Mouse (Mus musculus): ENCODE measurements around the gene Tex264. TPM values are rescaled to one million over a fixed set of nuclear protein-coding genes. Genes with fewer than 3 reads are reported as not detected.
"Not testable (repeated sequence)": the region's sequence is repeated elsewhere in the genome, so short reads cannot be mapped to it uniquely, and the experiment has no call there.

The Tex264 gene
- polyA plus RNA-seq, 1 experiment from 2014 or later, result 30.4 TPM

GRCm38 (mm10) chr9:106627796-106628195 lies 57.9 kb downstream of the Tex264 start:
- H3K36me3 ChIP-seq (replicated peaks); H3K4me3 ChIP-seq (replicated peaks); H3K27ac ChIP-seq; H3K4me1 ChIP-seq; H3K9me3 ChIP-seq; H3K27me3 ChIP-seq; H3K9ac ChIP-seq; ATAC-seq (ENCODE audit: low FRiP score); H3K4me2 ChIP-seq: not testable (repeated sequence)
- 33% methylated on average over 8 of the region's 8 CpGs for WGBS

- H3K4me1 ChIP-seq, result no peaks in the 10 kb centered on the region
- WGBS, result 92% methylated on average over 2 of the region's 2 CpGs
- no peaks in the 10 kb centered on the region for H3K27me3 ChIP-seq
- no peak within 1 kb of the TSS for H3K4me2 ChIP-seq
- ATAC-seq (ENCODE audit: low FRiP score), result no peak
- no peaks in the 10 kb centered on the region for H3K36me3 ChIP-seq (replicated peaks)
- H3K27ac ChIP-seq, result no peak within 1 kb of the TSS
- no peaks in the 10 kb centered on the region; the same call in 1 of the 2 replicates for H3K9me3 ChIP-seq
- H3K9ac ChIP-seq, result no peak within 1 kb of the TSS
- no peak within 1 kb of the TSS for H3K4me3 ChIP-seq (replicated peaks)
Measured at GRCm38 (mm10) chr9:106626282-106626681, 59.4 kb downstream of the Tex264 start, which contains the start of gene Iqcf6. Iqcf6 (plus strand) TSS chr9:106626582.

- H3K4me3 ChIP-seq (replicated peaks), result no peak overlapping the region
- no peak overlapping the region for H3K27ac ChIP-seq
- H3K36me3 ChIP-seq (replicated peaks), result no peaks in the 10 kb centered on the region
- H3K4me2 ChIP-seq, result no peak overlapping the region
- H3K27me3 ChIP-seq, result no peaks in the 10 kb centered on the region
- peaks cover 3% of the 10 kb centered on the region; the same call in 1 of the 2 replicates for H3K4me1 ChIP-seq
- H3K9ac ChIP-seq, result no peak overlapping the region
- H3K9me3 ChIP-seq, result peaks cover 3% of the 10 kb centered on the region; the same call in 1 of the 2 replicates
- ATAC-seq (ENCODE audit: low FRiP score), result no peak
- WGBS, result 94% methylated on average over 3 of the region's 3 CpGs
Measured at GRCm38 (mm10) chr9:106617496-106617895, 68.2 kb downstream of the Tex264 start.

- Histone ChIP-seq H3K27ac (no peak overlapping the region), H3K9me3 (0 out of 2 replicates have a peak, but pooled peaks cover 3% of the 10 kb centered on the region), H3K27me3 (no peaks in the 10 kb centered on the region), H3K4me2 (no peak overlapping the region), H3K4me1 (peaks cover 3% of the 10 kb centered on the region; the same call in 1 of the 2 replicates), H3K36me3 (replicated peaks) (no peaks in the 10 kb centered on the region), H3K4me3 (replicated peaks) (no peak overlapping the region), H3K9ac (no peak overlapping the region)
- no peak for ATAC-seq (ENCODE audit: low FRiP score)
- WGBS, result 90% methylated on average over 9 of the region's 9 CpGs
Measured at GRCm38 (mm10) chr9:106616306-106616705, 69.4 kb downstream of the Tex264 start.

GRCm38 (mm10) chr9:106614616-106615015 lies 71.1 kb downstream of the Tex264 start:
- Histone ChIP-seq H3K4me2 (no peak overlapping the region), H3K27me3 (no peaks in the 10 kb centered on the region), H3K9me3 (0 out of 2 replicates have a peak, but pooled peaks cover 3% of the 10 kb centered on the region), H3K27ac (no peak overlapping the region), H3K36me3 (replicated peaks) (no peaks in the 10 kb centered on the region), H3K9ac (no peak overlapping the region), H3K4me3 (replicated peaks) (no peak overlapping the region), H3K4me1 (peaks cover 3% of the 10 kb centered on the region; the same call in 1 of the 2 replicates)
- no peak for ATAC-seq (ENCODE audit: low FRiP score)
- WGBS, result 43% methylated on average over 3 of the region's 3 CpGs

- no peak overlapping the region for H3K4me2 ChIP-seq
- WGBS, result 64% methylated on average over 2 of the region's 2 CpGs
- no peak for ATAC-seq (ENCODE audit: low FRiP score)
- H3K27me3 ChIP-seq, result no peaks in the 10 kb centered on the region
- no peak overlapping the region for H3K4me3 ChIP-seq (replicated peaks)
- H3K27ac ChIP-seq, result no peak overlapping the region
- peaks cover 3% of the 10 kb centered on the region; the same call in 1 of the 2 replicates for H3K4me1 ChIP-seq
- H3K9me3 ChIP-seq, result no peaks in the 10 kb centered on the region
- no peak overlapping the region for H3K9ac ChIP-seq
- H3K36me3 ChIP-seq (replicated peaks), result no peaks in the 10 kb centered on the region
Measured at GRCm38 (mm10) chr9:106613951-106614350, 71.8 kb downstream of the Tex264 start.

GRCm38 (mm10) chr9:106610727-106611126 lies 75.0 kb downstream of the Tex264 start:
- Histone ChIP-seq H3K4me3 (replicated peaks) (no peak overlapping the region), H3K9ac (no peak overlapping the region), H3K4me2 (no peak overlapping the region), H3K27ac (no peak overlapping the region), H3K4me1 (peaks cover 3% of the 10 kb centered on the region; the same call in 1 of the 2 replicates), H3K27me3 (no peaks in the 10 kb centered on the region), H3K36me3 (replicated peaks) (no peaks in the 10 kb centered on the region), H3K9me3 (no peaks in the 10 kb centered on the region)
- 80% methylated on average over 4 of the region's 4 CpGs for WGBS
- no peak for ATAC-seq (ENCODE audit: low FRiP score)

Other genes with a start within 250 kb of the Tex264 start
- 38.0 and 42.6 TPM in 2 replicates for gene Acy1, start 247.6 kb downstream of the Tex264 start, polyA plus RNA-seq (2016; fragmentation: Nextera tagmentation; extraction: Ambion mirVana)
- 4.4 TPM in 2 replicates for gene Abhd14b, start 238.5 kb downstream of the Tex264 start, polyA plus RNA-seq (2016; fragmentation: Nextera tagmentation; extraction: Ambion mirVana)
- gene Abhd14a, start 238.2 kb downstream of the Tex264 start, polyA plus RNA-seq (2016; fragmentation: Nextera tagmentation; extraction: Ambion mirVana), result 37.7 and 39.0 TPM in 2 replicates
- gene Pcbp4, start 232.6 kb downstream of the Tex264 start, polyA plus RNA-seq (2016; fragmentation: Nextera tagmentation; extraction: Ambion mirVana), result 299 and 311 TPM in 2 replicates
- 0.26 and 0.55 TPM in 2 replicates for gene Gpr62, start 220.0 kb downstream of the Tex264 start, polyA plus RNA-seq (2016; fragmentation: Nextera tagmentation; extraction: Ambion mirVana)
- 52.3 and 56.0 TPM in 2 replicates for gene Rrp9, start 210.0 kb downstream of the Tex264 start, polyA plus RNA-seq (2016; fragmentation: Nextera tagmentation; extraction: Ambion mirVana)
- gene Parp3, start 209.0 kb downstream of the Tex264 start, polyA plus RNA-seq (2016; fragmentation: Nextera tagmentation; extraction: Ambion mirVana), result 0.83 and 1.3 TPM in 2 replicates
- not detected in 2 replicates for gene Iqcf1, start 186.0 kb downstream of the Tex264 start, polyA plus RNA-seq (2016; fragmentation: Nextera tagmentation; extraction: Ambion mirVana)
- not detected in 2 replicates for gene Iqcf5, start 171.4 kb downstream of the Tex264 start, polyA plus RNA-seq (2016; fragmentation: Nextera tagmentation; extraction: Ambion mirVana)
- gene Iqcf3, start 124.3 kb downstream of the Tex264 start, polyA plus RNA-seq (2016; fragmentation: Nextera tagmentation; extraction: Ambion mirVana), result not detected in 2 replicates
- gene Iqcf4, start 114.9 kb downstream of the Tex264 start, polyA plus RNA-seq (2016; fragmentation: Nextera tagmentation; extraction: Ambion mirVana), result not detected in 2 replicates
- gene Iqcf6, start 59.3 kb downstream of the Tex264 start, polyA plus RNA-seq (2016; fragmentation: Nextera tagmentation; extraction: Ambion mirVana), result not detected in 2 replicates
- 3.4 and 5.7 TPM in 2 replicates for gene Grm2, start 29.8 kb downstream of the Tex264 start, polyA plus RNA-seq (2016; fragmentation: Nextera tagmentation; extraction: Ambion mirVana)
- 11.2 and 12.3 TPM in 2 replicates for gene Rad54l2, start 103.3 kb upstream of the Tex264 start, polyA plus RNA-seq (2016; fragmentation: Nextera tagmentation; extraction: Ambion mirVana)
- 28.6 and 39.8 TPM in 2 replicates for gene Dcaf1, start 135.9 kb upstream of the Tex264 start, polyA plus RNA-seq (2016; fragmentation: Nextera tagmentation; extraction: Ambion mirVana)
- gene Rbm15b, start 201.5 kb upstream of the Tex264 start, polyA plus RNA-seq (2016; fragmentation: Nextera tagmentation; extraction: Ambion mirVana), result 28.1 and 31.1 TPM in 2 replicates
- 216 and 222 TPM in 2 replicates for gene Manf, start 206.1 kb upstream of the Tex264 start, polyA plus RNA-seq (2016; fragmentation: Nextera tagmentation; extraction: Ambion mirVana)

All from forebrain, embryonic 12.5 days (tissue).